Mouse (Mus musculus): Measurements from ENCODE around the gene Hmga2.

Hmga2 gene

GRCm38 (mm10) chr10:120475601-120476515 lies at the start of gene Hmga2:
Gene Hmga2, minus strand, starts transcription at chr10:120476469.
- DNase-seq: peak; percentile 50

DNA sequence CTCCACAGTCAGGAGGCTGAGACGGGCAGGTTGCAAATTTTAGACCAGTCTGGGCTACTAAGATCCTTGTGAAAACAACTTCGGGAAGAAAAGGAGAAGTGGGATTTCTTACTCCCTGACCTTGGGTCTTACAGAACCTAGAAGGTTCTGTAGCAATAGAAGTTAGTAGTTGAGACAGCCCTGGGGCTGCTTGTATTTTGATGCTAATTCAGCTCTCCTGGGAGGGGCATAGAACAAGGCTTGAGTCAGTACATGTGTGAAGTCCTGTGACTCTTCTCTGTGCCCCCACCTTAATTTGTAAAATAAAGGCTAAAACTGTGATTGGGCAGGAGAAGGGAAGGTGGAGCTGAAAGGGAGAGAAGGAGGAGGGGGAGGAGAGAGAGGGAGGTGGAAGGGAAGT lies 46.7 kb upstream of the Hmga2 start:
- DNase-seq: no peak

DNA sequence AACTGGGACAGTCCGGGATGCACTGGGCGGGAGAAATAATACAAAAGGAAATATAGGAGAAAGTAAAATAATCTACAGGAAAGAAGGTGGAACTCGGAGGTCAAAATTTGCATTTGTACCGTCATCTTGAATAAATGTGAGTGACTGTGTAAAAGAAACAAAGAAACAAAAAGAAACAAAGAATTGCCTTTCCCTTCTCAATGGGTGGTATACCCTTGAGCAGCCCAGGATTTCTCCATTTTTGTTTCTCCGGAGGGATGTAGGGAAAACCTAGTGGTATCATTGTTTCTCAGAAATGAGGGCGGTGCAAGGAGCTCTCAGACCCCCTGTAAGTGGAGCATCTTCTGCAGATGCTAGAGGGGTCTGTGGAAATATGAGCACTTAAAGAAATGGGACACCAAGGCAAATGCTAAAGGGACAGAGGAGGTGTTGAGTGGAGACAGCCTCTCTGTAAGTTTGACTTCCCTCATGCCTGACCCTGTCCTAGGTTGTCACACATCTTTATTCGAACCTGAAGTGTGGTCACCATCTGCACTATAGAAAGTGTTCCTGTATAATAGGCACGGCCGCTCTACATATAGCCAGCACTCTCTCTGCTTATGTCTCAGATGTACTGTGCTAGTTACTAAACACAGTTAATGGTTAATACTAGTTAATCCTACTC lies 45.8 kb upstream of the Hmga2 start:
- DNase-seq: no peak

- peak; percentile 23 for DNase-seq
These were observed 40.0 kb upstream of the Hmga2 start for GRCm38 (mm10) chr10:120516311-120516710.

GRCm38 (mm10) chr10:120513721-120514120 lies 37.5 kb upstream of the Hmga2 start:
- DNase-seq: no peak

GRCm38 (mm10) chr10:120512946-120513345 lies 36.7 kb upstream of the Hmga2 start:
- DNase-seq: no peak

- DNase-seq: no peak
These were observed 35.9 kb upstream of the Hmga2 start for GRCm38 (mm10) chr10:120512121-120512520.

GRCm38 (mm10) chr10:120503959-120504358 lies 27.7 kb upstream of the Hmga2 start:
- no peak for DNase-seq

DNA sequence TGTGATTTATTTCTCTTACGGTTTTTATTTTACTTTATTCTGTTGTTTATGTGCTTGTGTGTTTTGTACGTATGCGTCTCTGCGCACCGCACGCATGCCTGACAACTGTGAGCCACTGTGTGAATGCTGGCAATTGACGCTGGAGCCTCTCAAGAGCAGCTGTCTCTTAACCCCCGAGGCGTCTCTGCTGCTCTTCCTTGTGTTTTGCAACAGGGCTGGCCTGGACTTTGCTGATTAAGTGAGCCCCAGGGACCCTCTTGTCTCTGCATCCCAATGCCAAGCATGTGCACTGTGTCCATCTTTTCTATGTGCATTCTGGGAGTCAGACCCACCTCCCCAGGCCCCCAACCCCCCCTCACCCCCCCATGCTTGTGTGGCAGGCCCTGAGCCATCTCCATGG lies 24.5 kb upstream of the Hmga2 start:
- no peak for DNase-seq

DNA sequence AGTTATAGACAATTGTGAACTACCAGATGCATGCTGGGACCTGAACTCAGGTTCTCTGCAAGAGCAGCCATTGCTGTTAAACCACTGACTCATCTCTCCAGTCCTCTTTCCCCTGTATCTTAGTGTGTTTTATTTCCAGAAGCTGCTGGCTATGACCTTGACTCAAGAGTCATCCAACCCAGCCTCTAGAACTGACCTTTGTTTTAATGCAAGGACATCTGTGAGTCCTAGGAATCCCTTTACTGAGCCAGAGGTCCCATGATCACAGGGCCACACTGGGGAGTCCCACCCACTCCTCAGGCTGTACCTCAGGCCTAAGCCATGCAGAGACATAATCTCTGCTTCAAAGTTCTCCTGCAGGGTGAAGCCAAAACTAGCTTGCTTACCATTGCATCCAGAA lies 21.8 kb upstream of the Hmga2 start:
- DNase-seq: no peak

- no peak for DNase-seq
These were observed 18.4 kb upstream of the Hmga2 start for GRCm38 (mm10) chr10:120494653-120495052.

DNA sequence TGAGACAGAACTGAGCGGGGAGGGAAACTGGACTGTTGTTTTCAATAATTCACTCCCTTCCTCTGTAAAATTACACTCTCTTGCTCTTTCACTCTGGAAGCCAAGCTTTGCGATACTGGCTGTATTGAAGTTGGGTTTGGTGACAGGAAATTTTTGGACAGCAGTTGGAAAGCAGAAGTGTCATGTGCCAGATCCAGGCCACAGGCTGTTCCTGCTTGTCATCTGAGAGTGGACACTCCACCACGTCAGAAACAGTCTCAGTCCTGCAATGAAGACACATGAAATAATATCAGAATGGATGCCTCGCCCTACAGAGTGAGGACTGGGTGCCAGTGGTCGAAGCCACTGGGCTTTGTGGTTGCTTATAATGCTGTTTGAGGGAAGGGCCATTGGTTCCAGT lies 15.2 kb upstream of the Hmga2 start:
- no peak for DNase-seq

- no peak for DNase-seq
These were observed 13.3 kb upstream of the Hmga2 start for GRCm38 (mm10) chr10:120489611-120490010.

GRCm38 (mm10) chr10:120488526-120488925 lies 12.3 kb upstream of the Hmga2 start:
- DNase-seq: no peak

- DNase-seq: no peak
These were observed 11.6 kb upstream of the Hmga2 start for GRCm38 (mm10) chr10:120487881-120488280.

DNA sequence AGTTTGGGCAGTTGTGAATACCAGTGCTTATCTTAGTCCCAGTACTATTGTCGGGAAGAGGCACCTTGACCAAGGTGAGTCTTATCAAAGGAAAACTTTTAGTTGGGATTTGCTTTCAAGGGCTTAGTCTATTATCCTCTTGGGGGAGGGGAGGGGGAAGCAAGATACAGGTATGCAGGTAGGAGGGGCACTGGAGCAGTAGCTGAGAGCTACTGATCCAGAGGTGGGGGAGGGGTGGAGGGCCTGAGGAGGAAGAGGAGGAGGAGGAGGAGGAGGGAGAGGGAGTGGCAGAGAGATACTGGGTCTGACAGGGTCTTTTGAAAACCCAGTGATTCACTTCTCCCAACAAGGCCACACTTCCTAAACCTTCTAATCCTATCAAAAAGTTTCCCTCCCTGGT lies 9.2 kb upstream of the Hmga2 start:
- DNase-seq: no peak

DNA sequence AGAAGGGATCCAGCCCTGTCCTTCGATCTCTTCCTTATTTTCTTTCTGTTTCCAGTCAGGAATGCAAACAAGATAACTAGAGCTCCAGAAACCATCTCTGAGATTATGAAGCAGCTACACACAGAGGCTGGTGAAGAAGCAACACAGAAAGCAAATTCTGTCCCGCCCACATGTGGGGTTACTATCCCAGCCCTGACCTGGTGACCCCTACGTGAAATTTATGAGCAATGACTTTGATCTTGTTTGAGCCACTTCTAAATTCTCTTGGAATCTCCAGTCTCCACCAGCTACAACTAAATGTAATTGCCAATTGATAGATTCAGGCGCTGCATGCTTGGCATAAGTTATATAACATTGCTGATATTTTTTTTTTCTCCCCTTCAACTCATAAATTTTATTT lies 7.9 kb upstream of the Hmga2 start:
- no peak for DNase-seq

GRCm38 (mm10) chr10:120478164-120478563 lies 1.9 kb upstream of the Hmga2 start:
- peak; percentile 29 for DNase-seq

DNA sequence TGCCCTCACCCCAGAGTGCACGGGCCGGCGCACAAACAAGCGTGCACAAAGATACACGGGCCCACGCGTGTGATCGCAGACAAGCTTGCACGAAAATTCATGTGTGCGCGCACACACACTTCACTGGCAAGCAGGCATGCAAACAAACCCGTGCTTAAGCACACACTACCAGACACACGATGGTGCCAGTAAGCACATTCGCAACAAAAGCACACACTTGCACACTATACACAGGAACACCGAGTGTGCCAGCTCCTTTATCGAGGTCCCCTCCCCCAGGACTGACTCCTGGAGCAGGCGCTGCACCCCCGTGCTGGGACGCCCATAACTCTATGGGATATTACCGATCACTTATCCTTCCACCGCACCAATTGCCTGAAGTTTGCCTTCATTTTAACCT lies 1.2 kb upstream of the Hmga2 start:
- peak; percentile 14 for DNase-seq

DNA sequence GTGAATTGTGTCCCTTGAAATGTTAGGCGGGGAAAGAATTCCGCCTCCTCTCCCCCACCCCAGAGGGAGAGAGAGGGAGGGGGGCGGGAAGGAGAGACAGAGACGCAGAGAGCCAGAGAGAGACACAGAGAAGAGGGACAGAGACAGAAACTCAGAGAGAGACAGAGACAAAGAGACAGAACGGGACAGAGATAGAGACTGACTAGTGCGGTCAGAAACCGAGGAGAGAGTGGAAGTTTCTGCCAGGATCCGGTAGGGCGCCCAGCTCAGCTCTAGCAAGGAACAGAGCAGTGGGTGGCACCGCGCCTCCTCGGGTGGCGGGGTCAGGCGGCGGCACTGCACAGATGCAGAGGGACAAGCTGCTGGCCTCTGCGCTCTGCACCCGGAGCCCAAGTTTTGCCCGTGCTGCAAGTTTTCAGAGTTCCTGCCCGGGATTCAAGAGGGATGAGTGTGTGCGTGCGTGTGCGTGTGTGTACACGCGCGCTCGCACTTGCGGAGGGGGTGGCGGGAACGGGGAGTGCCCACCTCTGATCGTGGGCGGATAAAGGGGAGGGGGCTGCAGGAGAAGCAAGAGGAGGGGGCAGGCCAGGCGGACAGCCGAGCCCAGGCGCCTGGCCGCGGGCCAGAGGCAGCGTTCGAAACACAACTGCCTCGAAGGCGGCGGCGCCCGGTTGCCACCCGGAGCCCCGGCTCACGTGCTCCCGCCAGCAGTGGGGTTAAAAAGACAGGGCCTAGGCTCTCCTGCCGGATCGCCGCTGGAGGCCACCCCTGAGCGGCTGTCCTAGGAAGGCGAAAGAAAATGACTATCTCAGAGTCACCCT lies 457 bp upstream of the Hmga2 start:
- peak; percentile 71 for DNase-seq

GRCm38 (mm10) chr10:120475041-120475541 lies 1.2 kb downstream of the Hmga2 start:
- DNase-seq: peak; percentile 25

DNA sequence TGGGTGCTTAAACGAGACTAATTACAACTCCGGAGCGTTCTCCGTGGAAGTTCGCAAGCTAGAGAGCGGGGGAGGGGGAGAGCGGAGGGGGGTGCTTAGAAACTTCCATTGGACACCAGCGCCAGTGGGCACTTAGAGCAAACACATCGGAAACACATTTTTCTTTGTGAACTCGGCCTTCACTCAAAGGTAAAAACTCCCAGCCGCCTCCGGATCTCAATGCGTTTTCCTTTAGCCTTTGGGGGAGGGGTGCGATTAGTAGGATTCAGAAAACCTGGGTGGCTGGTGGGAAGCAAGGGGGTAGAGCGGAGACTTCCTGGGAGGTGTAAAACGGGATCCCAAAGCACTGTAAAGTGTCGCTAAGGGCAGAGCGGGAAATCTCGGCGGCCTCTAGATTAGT lies 2.0 kb downstream of the Hmga2 start:
- peak; percentile 21 for DNase-seq

GRCm38 (mm10) chr10:120473218-120473617 lies 3.1 kb downstream of the Hmga2 start:
- DNase-seq: no peak
